Mouse (Mus musculus): ENCODE data around the gene Gngt2. TPM values are rescaled to one million over a fixed set of nuclear protein-coding genes. Genes with fewer than 3 reads are reported as not detected.
"Not testable (repeated sequence)": the region's sequence is repeated elsewhere in the genome, so short reads cannot be mapped to it uniquely, and the experiment has no call there.

Gngt2 gene
- polyA plus RNA-seq, 1 experiment from 2014 or later = 15.3 TPM

GRCm38 (mm10) chr11:95860071-95860490 is 23.1 kb downstream of the Gngt2 start:
- no peaks in the 10 kb centered on the region for H3K27me3 ChIP-seq
- peak overlapping the region; percentile 89 for H3K4me3 ChIP-seq (replicated peaks)
- H3K4me1 ChIP-seq (replicated peaks) = peaks cover 40% of the 10 kb centered on the region
- 10% methylated on average over 3 of the region's 3 CpGs for WGBS (ENCODE audit: insufficient replicate concordance)
- H3K9me3 ChIP-seq (replicated peaks) = no peaks in the 10 kb centered on the region
- peak overlapping the region; percentile 91 for H3K9ac ChIP-seq
- ATAC-seq (ENCODE audit: low read depth) (peak; percentile 58), DNase-seq (peak; percentile 71)
- 0 out of 2 replicates have a peak, but pooled peaks cover 6% of the 10 kb centered on the region for H3K36me3 ChIP-seq
- peak overlapping the region; percentile 96 for H3K27ac ChIP-seq
- H3K4me2 ChIP-seq = peak overlapping the region; percentile 81

GRCm38 (mm10) chr11:95861397-95861796 is 24.4 kb downstream of the Gngt2 start:
- Histone ChIP-seq H3K27me3 (no peaks in the 10 kb centered on the region), H3K4me1 (replicated peaks) (peaks cover 40% of the 10 kb centered on the region), H3K4me3 (replicated peaks) (no peak overlapping the region), H3K9ac (peak overlapping the region; percentile 31; the same call in 1 of the 2 replicates), H3K36me3 (0 out of 2 replicates have a peak, but pooled peaks cover 6% of the 10 kb centered on the region), H3K9me3 (replicated peaks) (no peaks in the 10 kb centered on the region), H3K27ac (peak overlapping the region; percentile 96), H3K4me2 (0 out of 2 replicates have a peak overlapping the region, but pooled peaks have one; percentile 8)
- WGBS (ENCODE audit: insufficient replicate concordance) = 77% methylated on average over 8 of the region's 8 CpGs
- no peak for ATAC-seq (ENCODE audit: low read depth)
- no peak for DNase-seq

- ATAC-seq (ENCODE audit: low read depth) = no peak
- no peak overlapping the region for H3K9ac ChIP-seq
- H3K27ac ChIP-seq = no peak overlapping the region
- no peaks in the 10 kb centered on the region for H3K9me3 ChIP-seq (replicated peaks)
- H3K4me1 ChIP-seq (replicated peaks) = peaks cover 21% of the 10 kb centered on the region
- no peak overlapping the region for H3K4me3 ChIP-seq (replicated peaks)
- no peak overlapping the region for H3K4me2 ChIP-seq
- H3K36me3 ChIP-seq = no peaks in the 10 kb centered on the region
- WGBS (ENCODE audit: insufficient replicate concordance) = 62% methylated on average over 4 of the region's 4 CpGs
- 0 out of 2 replicates have a peak, but pooled peaks cover 3% of the 10 kb centered on the region for H3K27me3 ChIP-seq
- no peak for DNase-seq
Observed at GRCm38 (mm10) chr11:95869442-95869841, 32.4 kb downstream of the Gngt2 start.

GRCm38 (mm10) chr11:95869918-95870470 is 33.0 kb downstream of the Gngt2 start:
- Histone ChIP-seq H3K9me3 (replicated peaks) (no peaks in the 10 kb centered on the region), H3K4me2 (no peak overlapping the region), H3K27me3 (0 out of 2 replicates have a peak, but pooled peaks cover 3% of the 10 kb centered on the region), H3K4me3 (replicated peaks) (no peak overlapping the region), H3K36me3 (no peaks in the 10 kb centered on the region), H3K9ac (no peak overlapping the region), H3K27ac (no peak overlapping the region), H3K4me1 (replicated peaks) (peaks cover 21% of the 10 kb centered on the region)
- DNase-seq = no peak
- ATAC-seq (ENCODE audit: low read depth) = no peak
- WGBS (ENCODE audit: insufficient replicate concordance) = 58% methylated on average over 6 of the region's 6 CpGs

GRCm38 (mm10) chr11:95875804-95876203 is 38.8 kb downstream of the Gngt2 start:
- Histone ChIP-seq H3K9me3 (replicated peaks) (no peaks in the 10 kb centered on the region), H3K4me2 (peak overlapping the region; percentile 23; the same call in 1 of the 2 replicates)
- 22% methylated on average over 9 of the region's 9 CpGs for WGBS (ENCODE audit: insufficient replicate concordance)

GRCm38 (mm10) chr11:95876296-95876695 is 39.3 kb downstream of the Gngt2 start:
- H3K9me3 ChIP-seq (replicated peaks) = no peaks in the 10 kb centered on the region
- H3K27me3 ChIP-seq = 0 out of 2 replicates have a peak, but pooled peaks cover 3% of the 10 kb centered on the region
- H3K9ac ChIP-seq = no peak overlapping the region
- H3K27ac ChIP-seq = no peak overlapping the region
- H3K4me1 ChIP-seq (replicated peaks) = 0 out of 2 replicates have a peak, but pooled peaks cover 3% of the 10 kb centered on the region
- 24% methylated on average over 7 of the region's 7 CpGs for WGBS (ENCODE audit: insufficient replicate concordance)
- ATAC-seq (ENCODE audit: low read depth) (no peak), DNase-seq (peak; percentile 37)
- no peaks in the 10 kb centered on the region for H3K36me3 ChIP-seq
- H3K4me3 ChIP-seq (replicated peaks) = no peak overlapping the region
- peak overlapping the region; percentile 23; the same call in 1 of the 2 replicates for H3K4me2 ChIP-seq

More at GRCm38 (mm10) chr11:95875804-95876203, 38.8 kb downstream of the Gngt2 start:
- H3K36me3 ChIP-seq = no peaks in the 10 kb centered on the region
- H3K27me3 ChIP-seq = 0 out of 2 replicates have a peak, but pooled peaks cover 2% of the 10 kb centered on the region
- no peak overlapping the region for H3K9ac ChIP-seq
- ATAC-seq (ENCODE audit: low read depth) (no peak), DNase-seq (no peak)
- no peak overlapping the region for H3K4me3 ChIP-seq (replicated peaks)
- 0 out of 2 replicates have a peak, but pooled peaks cover 3% of the 10 kb centered on the region for H3K4me1 ChIP-seq (replicated peaks)
- H3K27ac ChIP-seq = no peak overlapping the region

- not testable (repeated sequence) for H3K4me2 ChIP-seq; H3K9me3 ChIP-seq (replicated peaks); H3K9ac ChIP-seq; DNase-seq; H3K27me3 ChIP-seq; H3K4me1 ChIP-seq (replicated peaks); H3K27ac ChIP-seq; H3K4me3 ChIP-seq (replicated peaks); ATAC-seq (ENCODE audit: low read depth); H3K36me3 ChIP-seq
- 73% methylated on average over 2 of the region's 2 CpGs for WGBS (ENCODE audit: insufficient replicate concordance)
Observed at GRCm38 (mm10) chr11:95879861-95880260, 42.8 kb downstream of the Gngt2 start.

- no peaks in the 10 kb centered on the region for H3K4me1 ChIP-seq (replicated peaks)
- no peak overlapping the region for H3K9ac ChIP-seq
- ATAC-seq (ENCODE audit: low read depth) (no peak), DNase-seq (no peak)
- 52% methylated on average over 2 of the region's 2 CpGs for WGBS (ENCODE audit: insufficient replicate concordance)
- no peak overlapping the region for H3K4me2 ChIP-seq
- no peaks in the 10 kb centered on the region for H3K9me3 ChIP-seq (replicated peaks)
- no peaks in the 10 kb centered on the region for H3K36me3 ChIP-seq
- H3K27me3 ChIP-seq = no peaks in the 10 kb centered on the region
- no peak overlapping the region for H3K4me3 ChIP-seq (replicated peaks)
- no peak overlapping the region for H3K27ac ChIP-seq
Observed at GRCm38 (mm10) chr11:95890462-95891051, 53.5 kb downstream of the Gngt2 start.

Other genes with a start within 250 kb of the Gngt2 start
- 1.8 and 2.7 TPM in 2 replicates for gene Ngfr, start 249.5 kb upstream of the Gngt2 start, polyA plus RNA-seq (2015; fragmentation: Nextera tagmentation; extraction: Ambion mirVana)
- 184 and 209 TPM in 2 replicates for gene Phb, start 170.3 kb upstream of the Gngt2 start, polyA plus RNA-seq (2015; fragmentation: Nextera tagmentation; extraction: Ambion mirVana)
- 5.9 and 6.3 TPM in 2 replicates for gene Zfp652, start 124.5 kb upstream of the Gngt2 start, polyA plus RNA-seq (2015; fragmentation: Nextera tagmentation; extraction: Ambion mirVana)
- gene B130006D01Rik, start 113.6 kb upstream of the Gngt2 start, polyA plus RNA-seq (2015; fragmentation: Nextera tagmentation; extraction: Ambion mirVana) = 0.37 and 0.44 TPM in 2 replicates
- gene Phospho1, start 12.7 kb upstream of the Gngt2 start, polyA plus RNA-seq (2015; fragmentation: Nextera tagmentation; extraction: Ambion mirVana) = 5.2 and 6.2 TPM in 2 replicates
- 5.8 and 6.3 TPM in 2 replicates for gene Abi3, start 5.3 kb downstream of the Gngt2 start, polyA plus RNA-seq (2015; fragmentation: Nextera tagmentation; extraction: Ambion mirVana)
- gene B4galnt2, start 77.7 kb downstream of the Gngt2 start, polyA plus RNA-seq (2015; fragmentation: Nextera tagmentation; extraction: Ambion mirVana) = 0.13 and 0.27 TPM in 2 replicates
- 20.8 and 23.9 TPM in 2 replicates for gene Igf2bp1, start 168.7 kb downstream of the Gngt2 start, polyA plus RNA-seq (2015; fragmentation: Nextera tagmentation; extraction: Ambion mirVana)
- gene Gip, start 187.3 kb downstream of the Gngt2 start, polyA plus RNA-seq (2015; fragmentation: Nextera tagmentation; extraction: Ambion mirVana) = not detected in 2 replicates
- gene Snf8, start 197.7 kb downstream of the Gngt2 start, polyA plus RNA-seq (2015; fragmentation: Nextera tagmentation; extraction: Ambion mirVana) = 87.0 and 88.9 TPM in 2 replicates
- gene Ube2z, start 228.2 kb downstream of the Gngt2 start, polyA plus RNA-seq (2015; fragmentation: Nextera tagmentation; extraction: Ambion mirVana) = 13.7 and 15.2 TPM in 2 replicates
- gene Atp5g1, start 238.5 kb downstream of the Gngt2 start, polyA plus RNA-seq (2015; fragmentation: Nextera tagmentation; extraction: Ambion mirVana) = 578 and 628 TPM in 2 replicates

All from liver, embryonic 13.5 days (tissue).